Mouse (Mus musculus) adrenal gland (tissue): ENCODE data around the gene Rad9a.

Experiments used
- intact Hi-C: fragments of 180-260 bp; cut with DNase I; formaldehyde crosslinking; loops from one replicate; pipeline ENCODE4 v1.15.1; 2025
- microRNA-seq, 2 experiments: library from miRNA; unstranded; fragments of <30 nt; microRNA quantifications; one replicate each; pipeline ENCODE4; 2019

Rad9a gene

DNA sequence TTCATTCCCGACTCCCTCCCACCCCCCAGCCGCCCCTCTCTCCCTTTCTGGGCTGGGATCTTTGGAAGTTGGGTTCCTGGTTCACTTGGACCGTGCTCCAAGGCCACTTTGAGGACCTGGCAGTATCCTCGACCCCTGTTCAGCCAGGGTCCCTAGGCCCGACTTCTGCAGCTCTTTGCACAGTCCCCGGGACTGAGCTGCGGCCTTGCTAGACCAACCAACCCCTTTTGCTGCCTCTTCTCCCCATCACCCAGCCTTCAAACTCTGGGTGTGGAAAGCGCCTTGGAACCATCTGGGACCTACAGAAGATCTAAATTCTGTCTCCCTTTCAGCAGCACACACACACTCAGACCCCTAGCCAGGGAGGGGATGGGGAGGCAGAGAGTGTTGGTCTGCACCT is 52.6 kb downstream of the Rad9a start:
- intact Hi-C loops: no loop called here

DNA sequence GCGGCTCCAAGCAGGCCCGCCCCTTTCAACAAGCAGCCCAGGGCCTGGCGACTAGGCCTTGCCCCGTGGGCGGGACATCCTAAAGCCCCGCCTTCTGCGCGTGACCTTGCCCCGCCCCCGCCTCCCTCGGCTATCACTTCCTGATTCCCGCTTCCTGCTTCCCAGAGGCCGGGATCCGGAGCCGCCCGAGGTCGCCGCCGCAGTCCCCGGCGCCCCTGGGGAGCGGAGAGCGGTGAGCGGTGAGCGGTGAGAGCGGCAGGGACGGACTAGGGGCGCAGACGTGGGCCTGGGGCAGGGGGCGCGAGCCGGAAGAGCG is 53.0 kb downstream of the Rad9a start, which contains the start of gene Coro1b:
TSS of gene Coro1b (plus strand) at position 129 of the 316 bp plus-strand sequence.
- intact Hi-C loops: no loop called here

DNA sequence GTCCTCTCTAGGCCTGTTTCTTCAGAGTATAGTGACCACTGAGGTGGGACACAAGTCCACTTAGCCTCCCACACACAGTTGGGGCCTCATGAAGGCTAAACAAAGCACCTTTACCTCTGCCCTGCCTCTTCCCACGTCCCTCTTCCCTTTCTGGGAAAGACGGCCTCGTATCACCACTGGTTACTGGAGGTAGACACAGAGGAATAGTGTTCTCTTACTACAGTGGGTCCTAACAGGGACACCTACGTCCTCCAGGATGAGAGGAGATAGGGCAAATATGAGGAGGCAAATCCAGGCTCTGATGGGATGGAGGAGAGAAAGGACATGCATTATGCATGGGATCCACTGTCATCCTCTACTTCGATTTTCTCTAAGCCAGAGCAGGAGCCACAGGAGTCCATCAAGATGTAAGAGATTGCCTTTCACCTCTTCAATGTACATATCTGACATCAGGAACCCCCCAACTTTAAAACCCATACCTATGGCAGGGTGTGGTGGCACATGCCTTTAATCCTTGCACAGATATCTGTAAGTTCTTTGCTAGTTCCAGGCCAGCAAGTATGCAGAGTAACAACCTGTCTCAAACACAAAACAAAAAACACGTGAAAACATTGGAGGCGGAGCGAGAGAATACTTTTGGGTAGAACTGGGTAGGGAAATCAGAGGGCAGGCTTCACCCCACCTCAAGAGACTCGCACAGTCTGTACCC is 53.5 kb downstream of the Rad9a start:
- intact Hi-C loops: loop anchor here (2.0 kb wide), 1 partner anchor 21 kb away; no protein-coding TSS in a partner anchor

DNA sequence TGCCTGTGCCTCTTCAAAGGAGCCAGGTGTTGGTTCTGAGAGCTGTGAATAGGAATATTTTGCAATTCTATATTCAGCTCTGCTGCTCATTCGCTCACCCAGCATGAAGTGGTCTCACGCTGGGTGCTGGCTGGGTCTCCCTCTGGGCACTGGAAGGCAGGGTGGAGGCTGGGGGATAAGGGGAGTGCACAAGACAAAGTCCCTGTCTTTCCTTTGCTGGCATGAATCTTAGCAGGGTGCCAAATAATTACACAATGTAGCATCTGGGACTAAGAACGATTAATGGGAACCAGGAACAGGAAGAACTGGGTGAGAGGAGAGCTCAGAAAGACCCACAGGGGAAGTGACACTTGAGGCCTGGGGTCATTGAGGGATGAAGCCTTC is 54.4 kb downstream of the Rad9a start:
- intact Hi-C loops: loop anchor here (2.0 kb wide), 1 partner anchor 20 kb away; no protein-coding TSS in a partner anchor

DNA sequence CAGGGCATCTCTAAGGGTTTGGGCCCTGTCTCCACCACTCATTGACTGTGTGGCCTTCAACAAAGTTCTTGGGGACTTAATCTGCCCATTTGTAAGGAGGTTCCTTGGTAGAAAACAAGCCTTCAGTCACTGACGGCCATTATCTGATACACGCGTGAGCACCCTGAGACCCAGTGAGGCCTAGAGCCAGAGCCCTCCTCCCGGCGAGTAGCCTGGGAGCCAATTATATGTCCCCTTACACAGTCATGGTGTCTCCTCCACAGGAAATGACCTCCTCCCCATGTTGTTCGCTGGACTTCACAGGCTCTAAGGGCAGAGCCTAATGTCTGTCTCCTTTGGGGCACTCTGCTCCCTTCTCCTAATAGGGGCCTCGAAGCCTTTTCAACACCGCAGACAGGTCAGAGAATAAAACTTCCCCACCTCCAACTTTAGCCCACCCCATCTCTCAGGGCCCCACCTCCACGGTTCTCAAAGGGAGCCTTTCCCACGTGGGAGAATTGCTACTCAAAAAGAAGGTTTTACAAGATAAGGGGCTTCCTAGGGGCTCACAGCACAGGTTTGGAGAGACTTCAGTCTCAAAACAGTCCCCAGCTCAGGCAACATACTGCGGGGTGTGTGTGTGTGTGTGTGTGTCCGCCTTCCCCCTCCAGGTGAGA is 55.0 kb downstream of the Rad9a start:
- intact Hi-C loops: loop anchor here (2.0 kb wide), 1 partner anchor 20 kb away; no protein-coding TSS in a partner anchor

DNA sequence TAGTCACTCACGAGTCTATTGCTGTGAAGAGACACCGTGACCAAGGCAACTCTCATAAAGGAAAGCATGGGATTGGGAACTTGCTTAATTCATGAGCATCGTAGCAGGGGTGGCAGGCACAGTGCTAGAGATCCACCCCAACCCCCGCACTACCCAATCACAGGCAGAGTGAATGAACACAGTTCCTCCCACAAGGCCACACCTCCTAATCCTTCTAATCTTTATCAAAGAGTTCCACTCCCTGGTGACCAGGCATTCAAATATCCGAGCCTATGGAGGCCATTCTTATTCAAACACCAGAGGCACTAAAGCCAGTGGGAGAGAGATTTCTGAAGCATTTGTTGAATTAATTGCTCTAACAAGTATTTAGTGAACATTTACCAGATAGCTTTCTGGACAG is 55.5 kb downstream of the Rad9a start:
- intact Hi-C loops: loop anchor here (2.0 kb wide), 1 partner anchor 19 kb away; no protein-coding TSS in a partner anchor

Small RNA genes lying within 50 kb of the gene (microRNA-seq; reads per million reads assigned to microRNA genes)
- gene Gm26115: 0 reads per million in 2 experiments
